Mouse (Mus musculus) v-Abl transformed pro-B cells (cell line): ENCODE results near the gene Osbpl11.

Experiments used
- in situ Hi-C, 2 experiments: fragments of 400-800 bp; cut with MboI; formaldehyde crosslinking; loops; one replicate each; pipeline ENCODE4 v1.15.1; 2025; ENCODE audit not compliant: unreplicated experiment in 2 of 2

Osbpl11 gene

DNA sequence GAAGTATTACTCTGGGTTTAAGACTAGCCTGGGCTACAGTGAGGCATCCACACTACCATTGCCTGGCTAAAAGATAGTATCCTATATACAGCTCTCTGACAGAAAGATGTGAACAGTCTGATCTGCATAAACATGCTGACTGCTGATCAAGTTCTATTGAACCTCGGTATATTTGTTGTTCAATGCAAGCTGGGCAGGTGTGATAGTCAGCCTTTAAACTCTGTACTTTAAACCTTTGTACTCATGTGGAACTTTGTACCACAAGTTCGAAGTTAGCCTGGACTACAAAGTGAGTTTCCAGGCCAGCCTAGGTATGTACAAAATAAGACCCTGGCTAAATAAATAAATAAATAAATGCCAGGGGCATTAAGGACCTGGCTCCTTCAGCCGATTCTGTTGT lies 37.6 kb downstream of the Osbpl11 start:
- in situ Hi-C loops: no loop called here

GRCm38 (mm10) chr16:33224381-33224780 lies 39.5 kb downstream of the Osbpl11 start:
- in situ Hi-C loops: no loop called here

DNA sequence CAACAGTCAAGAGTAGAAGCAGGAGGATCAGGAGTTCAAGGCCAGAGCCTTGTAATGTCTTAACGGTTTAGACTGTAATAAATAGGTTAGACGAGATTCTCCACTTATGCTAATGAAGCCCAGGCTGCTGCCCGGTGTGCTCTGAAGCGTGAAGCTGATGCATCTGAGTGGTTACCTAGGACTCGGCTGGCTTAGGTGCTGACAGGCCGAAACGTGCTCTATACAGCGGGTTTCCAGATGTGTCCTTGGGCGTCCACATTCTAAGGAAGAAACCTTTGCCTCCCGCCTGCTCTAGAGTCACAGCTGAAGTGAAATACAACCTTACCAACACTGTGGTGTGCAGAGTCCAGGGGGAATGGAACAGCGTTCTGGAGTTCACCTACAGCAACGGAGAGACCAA lies 49.3 kb downstream of the Osbpl11 start:
- in situ Hi-C loops: no loop called here

DNA sequence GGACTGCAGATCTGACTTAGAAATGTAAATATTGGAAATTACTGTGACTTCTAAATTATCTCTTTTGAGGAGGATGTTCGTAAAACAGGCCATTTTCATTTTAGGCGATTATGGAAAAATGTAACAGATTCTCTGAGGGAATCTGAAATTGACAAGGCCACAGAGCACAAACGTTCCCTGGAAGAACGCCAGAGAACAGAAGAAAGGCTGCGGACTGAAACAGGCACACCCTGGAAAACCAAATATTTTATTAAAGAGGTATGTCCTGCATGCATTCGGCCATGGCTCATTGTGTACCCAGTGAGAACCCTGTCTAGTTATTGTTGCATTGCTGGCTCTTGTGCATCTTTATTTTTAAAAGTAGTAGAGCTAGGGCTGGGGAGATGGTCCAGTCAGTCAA lies 51.3 kb downstream of the Osbpl11 start:
- in situ Hi-C loops: no loop called here

- in situ Hi-C loops: no loop called here
These were observed 54.4 kb downstream of the Osbpl11 start for GRCm38 (mm10) chr16:33239305-33239704.

DNA sequence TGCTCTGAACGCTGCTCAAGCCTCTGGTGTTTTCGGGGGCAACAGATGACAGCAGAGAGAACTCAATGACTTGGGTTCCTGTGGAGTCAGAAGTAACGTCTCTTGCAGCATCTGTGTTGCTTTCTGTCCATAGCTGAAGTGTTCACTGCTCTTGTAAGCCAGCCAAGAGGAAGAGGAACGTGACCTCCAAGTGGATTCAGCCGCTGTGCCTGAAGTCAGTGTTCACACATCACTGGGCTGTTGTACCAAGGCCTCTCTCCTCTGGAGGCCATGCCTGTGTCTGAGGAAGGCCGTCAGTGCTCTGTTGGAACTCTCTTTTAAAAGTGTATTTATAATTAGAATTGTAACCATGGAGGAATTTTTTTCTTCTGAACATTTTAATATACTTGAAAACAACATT lies 57.2 kb downstream of the Osbpl11 start:
- in situ Hi-C loops: no loop called here

- in situ Hi-C loops: no loop called here
These were observed 59.3 kb downstream of the Osbpl11 start for GRCm38 (mm10) chr16:33244136-33244691.

DNA sequence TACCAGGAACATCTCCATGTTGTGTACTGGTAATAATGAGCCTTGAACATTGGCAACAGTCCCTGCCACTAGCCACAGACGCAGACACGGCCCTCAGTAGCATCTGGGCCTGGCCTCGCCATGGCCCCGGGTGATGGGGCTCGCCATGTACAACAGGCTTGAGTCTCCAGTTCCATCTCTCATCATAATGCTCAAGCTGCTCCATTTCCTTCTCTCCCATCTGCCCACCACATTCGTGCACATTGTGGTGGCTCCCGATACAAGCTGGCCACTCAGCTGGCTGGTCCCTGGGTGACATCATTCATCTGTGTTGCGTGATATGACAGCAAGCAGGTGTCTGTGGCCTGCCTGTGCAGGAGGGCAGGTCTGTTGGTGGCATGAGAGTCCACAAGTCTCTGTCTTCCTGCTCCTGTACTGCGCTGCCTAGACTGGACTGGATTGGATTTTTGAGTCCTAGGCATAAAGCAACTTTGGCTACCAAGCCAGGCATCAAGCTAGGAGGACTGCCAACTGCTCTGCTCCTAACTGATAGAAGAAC lies 60.1 kb downstream of the Osbpl11 start:
- in situ Hi-C loops: no loop called here

DNA sequence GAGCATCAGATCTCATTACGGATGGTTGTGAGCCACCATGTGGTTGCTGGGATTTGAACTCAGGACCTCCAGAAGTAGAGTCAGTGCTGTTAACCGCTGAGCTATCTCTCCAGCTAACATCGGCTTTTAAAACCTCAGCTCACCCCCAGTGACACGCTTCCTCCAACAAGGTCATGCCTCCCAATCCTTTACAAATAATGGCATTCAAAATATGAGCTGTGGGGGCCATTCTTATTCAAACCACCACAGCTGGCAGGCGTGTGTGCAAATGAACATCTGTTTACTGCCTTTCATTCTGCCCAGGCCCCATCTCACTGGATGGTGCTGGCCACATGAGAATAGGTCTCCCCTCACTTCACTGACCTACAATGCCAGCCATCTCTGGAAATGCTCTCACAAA lies 61.7 kb downstream of the Osbpl11 start:
- in situ Hi-C loops: no loop called here

DNA sequence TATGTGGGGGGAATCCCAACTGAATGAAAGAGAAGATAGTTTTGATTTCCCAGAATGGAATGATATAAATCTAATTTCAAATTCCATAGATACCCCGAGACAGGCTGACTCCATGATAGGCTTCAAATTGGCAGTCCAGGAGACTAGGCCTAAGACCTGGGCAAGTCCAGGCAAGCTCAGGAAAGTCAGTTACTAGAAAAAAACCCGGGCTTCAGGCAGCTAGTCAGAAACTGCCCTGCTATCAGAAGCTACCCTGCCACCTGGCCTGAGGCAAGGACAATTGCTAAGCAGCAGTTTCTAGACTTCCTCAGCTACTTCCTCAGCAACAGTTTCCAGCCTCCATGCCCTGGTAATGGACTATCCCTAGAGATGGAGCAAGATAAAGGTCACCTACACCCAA lies 62.1 kb downstream of the Osbpl11 start:
- in situ Hi-C loops: no loop called here

- in situ Hi-C loops: no loop called here
These were observed 65.8 kb downstream of the Osbpl11 start for GRCm38 (mm10) chr16:33250651-33251120.

DNA sequence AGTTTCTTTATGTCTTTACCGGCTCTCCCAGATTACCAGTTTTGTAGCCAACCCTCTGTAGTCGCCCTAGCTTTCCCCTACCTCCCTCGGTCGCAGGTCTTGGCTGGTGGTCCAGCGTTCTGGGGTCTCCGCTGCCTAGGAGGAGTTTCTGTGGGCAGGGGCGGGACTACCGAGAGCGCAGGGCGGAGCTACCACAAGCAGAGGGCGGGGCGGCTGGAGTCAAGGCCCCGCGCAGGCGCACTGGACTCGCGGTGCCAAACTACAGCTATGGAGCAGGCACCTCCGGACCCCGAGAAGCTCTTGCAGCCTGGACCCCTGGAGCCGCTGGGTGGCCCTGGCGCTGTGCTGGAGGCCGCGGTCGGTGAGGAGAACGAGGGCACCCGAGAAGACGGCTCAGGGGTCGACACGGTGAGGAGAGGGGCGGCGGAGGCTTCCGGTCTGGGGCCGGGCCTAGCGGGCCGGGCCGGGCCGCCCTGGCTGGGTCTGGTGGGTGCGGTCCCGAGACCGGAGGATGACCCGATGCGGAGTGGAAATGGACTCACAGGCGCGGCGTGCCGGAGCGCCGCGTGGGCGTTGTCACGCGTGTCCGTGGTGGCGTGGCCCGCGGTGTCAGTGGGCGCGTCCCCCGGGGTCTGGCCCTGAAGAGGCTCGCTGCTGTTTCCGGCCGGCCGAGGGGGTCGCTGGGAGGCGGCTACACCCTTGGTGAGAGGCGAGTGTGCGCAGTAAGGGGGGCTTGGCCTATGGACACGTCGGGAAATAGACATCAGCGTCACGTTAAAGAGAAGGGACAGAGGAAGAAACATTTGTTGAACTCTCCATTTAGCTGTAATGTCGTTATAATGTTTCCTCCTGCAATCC lies 66.6 kb downstream of the Osbpl11 start, which contains the start of gene Snx4:
Gene Snx4, plus strand, starts transcription at position 249 of the 858 bp plus-strand sequence.
- in situ Hi-C loops: no loop called here

DNA sequence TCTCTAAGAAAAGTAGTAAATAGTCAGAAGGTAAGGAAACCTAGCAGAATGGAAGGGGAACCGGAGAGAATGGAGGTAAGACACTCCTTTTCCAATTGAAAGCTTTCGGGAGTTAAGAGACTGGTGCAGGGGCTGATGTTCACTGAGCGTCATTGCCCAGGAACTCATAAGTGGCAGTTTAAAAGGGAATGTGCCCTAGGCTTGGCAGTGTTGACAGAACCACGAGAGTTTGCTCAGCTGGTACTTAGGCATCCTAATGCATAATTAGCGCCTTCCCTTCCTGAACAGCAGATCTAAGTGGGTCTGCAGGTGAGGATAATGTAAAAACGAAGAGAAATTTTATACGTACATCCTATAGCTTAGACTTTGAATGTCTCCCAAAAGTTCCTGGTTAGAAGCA lies 70.7 kb downstream of the Osbpl11 start:
- in situ Hi-C loops: no loop called here

- in situ Hi-C loops: no loop called here
These were observed 73.7 kb downstream of the Osbpl11 start for GRCm38 (mm10) chr16:33258530-33258929.

- in situ Hi-C loops: no loop called here
These were observed 75.0 kb downstream of the Osbpl11 start for GRCm38 (mm10) chr16:33259824-33260223.

DNA sequence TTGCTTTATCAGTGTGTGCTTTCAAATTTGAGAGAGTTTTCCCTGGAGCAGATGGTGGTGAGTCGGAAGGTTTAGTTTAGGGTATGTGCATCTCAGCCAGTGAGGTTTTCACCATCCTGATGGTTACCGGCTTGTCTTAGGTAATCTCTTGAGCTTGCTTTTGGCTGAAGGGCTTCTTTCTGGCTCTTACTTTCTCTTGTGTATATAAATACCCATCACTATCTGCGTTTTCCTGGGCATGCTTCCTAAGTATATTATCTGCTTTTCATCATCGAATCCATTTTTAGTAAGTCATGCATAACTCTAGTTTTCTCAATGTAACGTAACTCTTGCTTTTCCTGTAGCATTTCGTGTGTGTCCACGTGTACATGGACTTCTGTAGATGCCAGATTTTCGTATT lies 76.0 kb downstream of the Osbpl11 start:
- in situ Hi-C loops: no loop called here

DNA sequence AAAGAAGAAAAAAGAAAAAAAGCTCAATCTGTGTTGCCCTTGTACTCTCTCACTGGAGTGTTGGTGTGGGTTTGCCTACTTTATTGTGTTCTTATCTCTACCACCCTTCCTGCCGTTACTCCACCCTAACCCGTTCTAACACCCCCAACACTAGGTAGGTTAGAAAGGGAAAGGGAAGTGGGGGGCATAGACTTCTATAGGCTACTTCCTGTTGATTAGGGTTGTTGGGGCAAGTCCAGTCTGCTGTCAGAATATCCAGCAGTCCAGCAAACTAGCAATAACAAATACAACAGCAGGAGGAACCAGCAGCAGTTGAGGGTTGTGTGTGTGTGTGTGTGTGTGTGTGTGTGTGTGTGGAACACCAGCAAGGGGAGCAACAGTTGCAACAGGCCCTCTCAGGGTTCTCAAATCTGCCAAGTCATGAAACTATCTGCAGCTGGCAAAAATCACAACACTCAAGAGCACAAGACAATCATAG lies 76.8 kb downstream of the Osbpl11 start:
- in situ Hi-C loops: no loop called here

- in situ Hi-C loops: no loop called here
These were observed 77.2 kb downstream of the Osbpl11 start for GRCm38 (mm10) chr16:33262096-33262495.

DNA sequence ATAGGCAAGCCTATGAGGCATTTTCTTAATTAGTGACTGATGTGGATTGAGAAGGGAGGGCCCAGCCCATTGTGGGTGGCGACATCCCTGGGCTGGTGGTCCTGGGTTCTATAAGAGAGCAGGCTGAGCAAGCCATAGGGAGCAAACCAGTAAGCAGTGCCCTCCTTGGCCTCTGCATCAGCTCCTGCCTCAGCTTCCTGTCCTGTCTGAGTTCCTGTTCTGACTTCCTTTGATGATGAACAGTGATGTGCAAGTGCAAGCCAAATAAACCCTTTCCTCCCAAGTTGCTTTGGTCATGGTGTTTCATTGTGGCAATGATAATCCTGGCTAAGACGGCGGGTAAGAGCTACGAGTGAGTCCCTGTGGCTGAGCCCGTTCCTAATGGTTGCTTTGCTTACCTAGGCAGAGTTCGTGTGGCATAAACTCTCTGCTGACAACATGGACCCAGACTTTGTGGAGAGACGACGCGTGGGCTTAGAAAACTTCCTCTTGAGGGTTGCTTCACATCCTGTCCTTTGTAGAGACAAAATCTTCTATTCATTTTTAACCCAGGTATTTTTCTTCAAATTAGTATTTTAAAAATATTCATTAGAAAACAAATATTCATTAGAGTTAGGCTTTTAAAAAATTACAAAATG lies 82.9 kb downstream of the Osbpl11 start:
- in situ Hi-C loops: no loop called here

- in situ Hi-C loops: no loop called here
These were observed 87.0 kb downstream of the Osbpl11 start for GRCm38 (mm10) chr16:33271824-33272223.

DNA sequence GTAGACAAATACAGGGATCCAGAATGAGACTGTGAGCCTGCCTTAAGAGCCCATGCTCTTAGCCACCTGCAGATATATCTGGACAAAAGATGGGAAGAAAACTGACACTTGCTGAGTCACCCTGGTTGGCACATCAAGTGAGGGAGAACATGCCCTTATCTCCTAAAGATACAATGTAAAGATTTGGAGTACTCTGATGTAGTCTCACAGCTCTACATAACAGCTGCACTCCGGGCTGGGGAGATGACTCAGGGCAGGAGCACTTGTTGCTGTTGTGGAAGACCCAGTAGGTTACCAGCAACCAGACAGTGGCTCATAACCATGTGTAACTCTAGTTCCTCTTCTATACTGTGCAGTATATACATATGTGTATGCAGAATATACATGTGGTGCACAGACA lies 98.2 kb downstream of the Osbpl11 start:
- in situ Hi-C loops: no loop called here
